Mouse (Mus musculus) ovary, postnatal 14 days (tissue): ENCODE results near the gene Ltb4r1.
A peak's percentile ranks its signal among the peaks of the same experiment; 100 is the strongest.

ENCODE experiments used
- DNase-seq: peaks from one replicate; pipeline ENCODE4 v3.0.0; 2022; ENCODE audit warnings: low spot score

Gene Ltb4r1

GRCm38 (mm10) chr14:55747051-55747847 is 18.5 kb upstream of the Ltb4r1 start:
- no peak for DNase-seq

- no peak for DNase-seq
Measured at GRCm38 (mm10) chr14:55757566-55757965, 8.2 kb upstream of the Ltb4r1 start.

- DNase-seq, result no peak
Measured at GRCm38 (mm10) chr14:55758363-55758784, 7.4 kb upstream of the Ltb4r1 start, which contains the start of gene Cideb. TSS of gene Cideb (minus strand) at chr14:55758458.

- peak; percentile 86 for DNase-seq
Measured at GRCm38 (mm10) chr14:55760156-55760555, 5.6 kb upstream of the Ltb4r1 start.

- no peak for DNase-seq
Measured at GRCm38 (mm10) chr14:55761163-55761562, 4.6 kb upstream of the Ltb4r1 start, which contains the start of gene Ltb4r2. TSS of gene Ltb4r2 (plus strand) at chr14:55761428.

- no peak for DNase-seq
Measured at GRCm38 (mm10) chr14:55762001-55762821, 3.6 kb upstream of the Ltb4r1 start.

- no peak for DNase-seq
Measured at GRCm38 (mm10) chr14:55763166-55763565, 2.6 kb upstream of the Ltb4r1 start.

- peak; percentile 44 for DNase-seq
Measured at GRCm38 (mm10) chr14:55767519-55768414, 2.0 kb downstream of the Ltb4r1 start.

- no peak for DNase-seq
Measured at GRCm38 (mm10) chr14:55768555-55768954, 2.8 kb downstream of the Ltb4r1 start.

GRCm38 (mm10) chr14:55769087-55769703 is 3.4 kb downstream of the Ltb4r1 start:
- DNase-seq, result no peak

- no peak for DNase-seq
Measured at GRCm38 (mm10) chr14:55776711-55777110, 10.9 kb downstream of the Ltb4r1 start.

GRCm38 (mm10) chr14:55777176-55777575 is 11.4 kb downstream of the Ltb4r1 start:
- DNase-seq, result no peak

- DNase-seq, result no peak
Measured at GRCm38 (mm10) chr14:55777806-55778205, 12.0 kb downstream of the Ltb4r1 start.

GRCm38 (mm10) chr14:55778686-55779085 is 12.9 kb downstream of the Ltb4r1 start:
- DNase-seq, result no peak

GRCm38 (mm10) chr14:55779656-55780055 is 13.9 kb downstream of the Ltb4r1 start:
- no peak for DNase-seq

- no peak for DNase-seq
Measured at GRCm38 (mm10) chr14:55780736-55781135, 15.0 kb downstream of the Ltb4r1 start.

GRCm38 (mm10) chr14:55781310-55781709 is 15.5 kb downstream of the Ltb4r1 start:
- peak; percentile 63 for DNase-seq

- no peak for DNase-seq
Measured at GRCm38 (mm10) chr14:55782361-55782960, 16.7 kb downstream of the Ltb4r1 start.

- DNase-seq, result peak; percentile 2
Measured at GRCm38 (mm10) chr14:55783171-55783957, 17.6 kb downstream of the Ltb4r1 start.

GRCm38 (mm10) chr14:55783958-55784235 is 18.1 kb downstream of the Ltb4r1 start, which contains the start of gene Adcy4:
TSS of gene Adcy4 (minus strand) at chr14:55784095.
- no peak for DNase-seq
